Mouse (Mus musculus) G1E (cell line): ENCODE data around the gene Homez.

ENCODE experiments used
- CTCF ChIP-seq: IDR thresholded peaks from 2 replicates; pipeline ENCODE4 v1.5.1; 2012; ENCODE audit warnings: low read depth, low read length, inconsistent platforms, mixed read lengths
- GATA1 ChIP-seq: IDR thresholded peaks from 2 replicates; pipeline ENCODE4 v1.6.1; 2012; ENCODE audit warnings: borderline replicate concordance, low read length, inconsistent platforms, mixed read lengths
- POLR2AphosphoS5 ChIP-seq: IDR thresholded peaks from 2 replicates; pipeline ENCODE4 v1.6.1; 2012; ENCODE audit warnings: low read depth, low read length, inconsistent platforms; ENCODE audit not compliant: insufficient replicate concordance
- TAL1 ChIP-seq: conservative IDR thresholded peaks from 2 replicates; pipeline ENCODE4 v1.6.1; 2012; ENCODE audit warnings: low read depth, low read length, inconsistent platforms, mixed read lengths

- no peak for TF ChIP-seq CTCF
- no peak for TF ChIP-seq TAL1
- no peak for TF ChIP-seq POLR2AphosphoS5
- no peak for TF ChIP-seq GATA1
These were observed at the start of gene Homez for GRCm38 (mm10) chr14:54870861-54871260.
